Mouse (Mus musculus): ENCODE results near the gene 4932411N23Rik. TPM values are rescaled to one million over a fixed set of nuclear protein-coding genes. Genes with fewer than 3 reads are reported as not detected.
A peak's percentile ranks its signal among the peaks of the same experiment; 100 is the strongest.
"Not testable (repeated sequence)": the region's sequence is repeated elsewhere in the genome, so short reads cannot be mapped to it uniquely, and the experiment has no call there.

4932411N23Rik gene
- not detected in 2 replicates for polyA plus RNA-seq (2012; rRNA removed)
- polyA plus RNA-seq (2014; fragmentation: Nextera tagmentation; extraction: Ambion mirVana), result not detected in 2 replicates

GRCm38 (mm10) chrX:126815768-126816167 lies at the start of gene 4932411N23Rik:
TSS of gene 4932411N23Rik (minus strand) at chrX:126815868.
- Histone ChIP-seq H3K4me2 (ENCODE audit: low read depth) (no peak within 1 kb of the TSS), H3K27me3 (ENCODE audit: control insufficient read depth, insufficient read depth, low read length) (no peaks in the 10 kb centered on the region), H3K27ac (no peak within 1 kb of the TSS), H3K4me3 (ENCODE audit: insufficient read depth in 1 of 2, low read depth in 2 of 2, low read length in 2 of 2) (no peak within 1 kb of the TSS), H3K36me3 (replicated peaks; ENCODE audit: control insufficient read depth, insufficient read depth, low read depth) (no peaks in the 10 kb centered on the region), H3K4me1 (replicated peaks; ENCODE audit: control insufficient read depth in 2 of 2, insufficient read depth in 2 of 2, low read length in 1 of 2) (no peaks in the 10 kb centered on the region), H3K9me3 (ENCODE audit: control insufficient read depth, low read length) (no peaks in the 10 kb centered on the region), H3K9ac (replicated peaks) (no peak within 1 kb of the TSS)
- DNase-seq (ENCODE audit: low read depth in 3 of 3, low spot score in 3 of 3), result no peak
- TF ChIP-seq CTCF (IDR thresholded peaks at IDR 0.05; ENCODE audit: low read depth) (no peak), EP300 (IDR thresholded peaks at IDR 0.05; ENCODE audit: low read depth) (no peak)
- no peak for ATAC-seq (ENCODE audit: insufficient read depth)

DNA sequence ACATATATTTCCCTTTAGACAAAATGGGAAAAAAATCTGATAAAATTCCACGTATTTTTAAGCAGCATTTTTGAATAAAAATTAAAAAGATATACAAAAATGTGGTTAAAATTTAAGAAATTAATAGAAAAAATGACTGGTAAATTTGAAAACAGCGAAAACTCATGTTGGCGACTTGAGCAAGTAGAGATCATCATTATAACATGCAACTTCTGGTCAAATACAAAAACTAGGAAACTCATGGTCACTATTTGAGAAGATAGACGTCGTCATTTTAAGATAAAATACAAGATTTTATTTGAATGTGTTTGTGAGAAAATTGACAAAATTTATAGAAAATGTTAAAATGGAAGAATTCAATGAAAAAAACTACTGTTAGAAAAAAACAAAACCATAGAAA lies 35.8 kb downstream of the 4932411N23Rik start:
- Histone ChIP-seq H3K9ac (replicated peaks) (no peak overlapping the region), H3K4me1 (replicated peaks; ENCODE audit: control insufficient read depth in 2 of 2, insufficient read depth in 2 of 2, low read length in 1 of 2) (no peaks in the 10 kb centered on the region), H3K36me3 (replicated peaks; ENCODE audit: control insufficient read depth, insufficient read depth, low read depth) (no peaks in the 10 kb centered on the region), H3K4me3 (ENCODE audit: insufficient read depth in 1 of 2, low read depth in 2 of 2, low read length in 2 of 2) (no peak overlapping the region), H3K27me3 (ENCODE audit: control insufficient read depth, insufficient read depth, low read length) (no peaks in the 10 kb centered on the region), H3K9me3 (ENCODE audit: control insufficient read depth, low read length) (no peaks in the 10 kb centered on the region), H3K4me2 (ENCODE audit: low read depth) (no peak overlapping the region), H3K27ac (no peak overlapping the region)
- DNase-seq (ENCODE audit: low read depth in 3 of 3, low spot score in 3 of 3) (no peak), ATAC-seq (ENCODE audit: insufficient read depth) (no peak)
- WGBS (ENCODE audit: insufficient replicate concordance), result 64% methylated on average over 5 of the region's 5 CpGs
- TF ChIP-seq EP300 (IDR thresholded peaks at IDR 0.05; ENCODE audit: low read depth) (no peak), CTCF (IDR thresholded peaks at IDR 0.05; ENCODE audit: low read depth) (no peak)

DNA sequence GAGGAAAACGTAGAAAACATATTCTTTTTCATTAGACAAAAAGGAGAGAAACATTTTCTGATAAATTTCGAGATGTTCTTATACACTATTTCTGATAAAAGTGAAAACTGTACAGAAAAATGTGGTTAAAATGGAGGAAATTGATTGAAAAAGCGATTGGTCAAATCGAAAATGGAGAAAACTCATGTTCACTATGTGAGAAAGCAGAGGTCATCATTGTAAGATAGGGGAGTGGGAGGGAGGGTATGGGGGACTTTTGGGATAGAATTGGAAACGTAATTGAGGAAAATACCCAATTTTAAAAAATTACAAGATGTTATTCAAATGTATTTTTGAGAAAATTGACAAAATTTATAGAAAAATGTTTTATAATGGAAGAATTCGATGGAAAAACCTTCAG lies 38.0 kb downstream of the 4932411N23Rik start:
- not testable (repeated sequence) for H3K27ac ChIP-seq; H3K9ac ChIP-seq (replicated peaks); H3K27me3 ChIP-seq (ENCODE audit: control insufficient read depth, insufficient read depth, low read length); H3K4me3 ChIP-seq (ENCODE audit: insufficient read depth in 1 of 2, low read depth in 2 of 2, low read length in 2 of 2); H3K4me1 ChIP-seq (replicated peaks; ENCODE audit: control insufficient read depth in 2 of 2, insufficient read depth in 2 of 2, low read length in 1 of 2); ATAC-seq (ENCODE audit: insufficient read depth); H3K36me3 ChIP-seq (replicated peaks; ENCODE audit: control insufficient read depth, insufficient read depth, low read depth); H3K4me2 ChIP-seq (ENCODE audit: low read depth); H3K9me3 ChIP-seq (ENCODE audit: control insufficient read depth, low read length)
- WGBS (ENCODE audit: insufficient replicate concordance), result 69% methylated on average over 5 of the region's 6 CpGs
- peak in 1 of 3 experiments; percentile 1 for DNase-seq (ENCODE audit: low read depth in 3 of 3, low spot score in 3 of 3)

DNA sequence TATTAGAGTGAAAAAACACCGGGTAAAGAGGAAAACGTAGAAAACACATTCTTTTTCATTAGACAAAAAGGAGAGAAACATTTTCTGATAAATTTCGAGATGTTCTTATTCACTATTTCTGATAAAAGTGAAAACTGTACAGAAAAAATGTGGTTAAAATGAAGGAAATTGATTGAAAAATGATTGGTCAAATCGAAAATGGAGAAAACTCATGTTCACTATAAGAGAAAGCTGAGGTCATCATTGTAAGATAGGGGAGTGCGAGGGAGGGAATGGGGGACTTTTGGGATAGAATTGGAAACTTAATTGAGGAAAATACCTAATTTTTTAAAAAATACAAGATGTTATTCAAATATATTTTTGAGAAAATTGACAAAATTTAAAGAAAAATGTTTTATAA lies 40.8 kb downstream of the 4932411N23Rik start:
- peak in 1 of 3 experiments; percentile 0 for DNase-seq (ENCODE audit: low read depth in 3 of 3, low spot score in 3 of 3)
- H3K4me1 ChIP-seq (replicated peaks; ENCODE audit: control insufficient read depth in 2 of 2, insufficient read depth in 2 of 2, low read length in 1 of 2); H3K27me3 ChIP-seq (ENCODE audit: control insufficient read depth, insufficient read depth, low read length); H3K4me2 ChIP-seq (ENCODE audit: low read depth); H3K9me3 ChIP-seq (ENCODE audit: control insufficient read depth, low read length); H3K4me3 ChIP-seq (ENCODE audit: insufficient read depth in 1 of 2, low read depth in 2 of 2, low read length in 2 of 2); H3K36me3 ChIP-seq (replicated peaks; ENCODE audit: control insufficient read depth, insufficient read depth, low read depth); ATAC-seq (ENCODE audit: insufficient read depth); H3K27ac ChIP-seq; H3K9ac ChIP-seq (replicated peaks): not testable (repeated sequence)
- 62% methylated on average over 5 of the region's 5 CpGs for WGBS (ENCODE audit: insufficient replicate concordance)

DNA sequence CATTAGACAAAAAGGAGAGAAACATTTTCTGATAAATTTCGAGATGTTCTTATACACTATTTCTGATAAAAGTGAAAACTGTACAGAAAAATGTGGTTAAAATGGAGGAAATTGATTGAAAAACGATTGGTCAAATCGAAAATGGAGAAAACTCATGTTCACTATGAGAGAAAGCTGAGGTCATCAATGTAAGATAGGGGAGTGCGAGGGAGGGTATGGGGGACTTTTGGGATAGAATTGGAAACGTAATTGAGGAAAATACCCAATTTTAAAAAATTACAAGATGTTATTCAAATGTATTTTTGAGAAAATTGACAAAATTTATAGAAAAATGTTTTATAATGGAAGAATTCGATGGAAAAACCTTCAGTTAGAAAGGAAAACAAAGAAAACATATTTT lies 42.2 kb downstream of the 4932411N23Rik start:
- ATAC-seq (ENCODE audit: insufficient read depth); DNase-seq (ENCODE audit: low read depth in 3 of 3, low spot score in 3 of 3); H3K27me3 ChIP-seq (ENCODE audit: control insufficient read depth, insufficient read depth, low read length); H3K9me3 ChIP-seq (ENCODE audit: control insufficient read depth, low read length); H3K4me1 ChIP-seq (replicated peaks; ENCODE audit: control insufficient read depth in 2 of 2, insufficient read depth in 2 of 2, low read length in 1 of 2); H3K27ac ChIP-seq; H3K36me3 ChIP-seq (replicated peaks; ENCODE audit: control insufficient read depth, insufficient read depth, low read depth); H3K4me3 ChIP-seq (ENCODE audit: insufficient read depth in 1 of 2, low read depth in 2 of 2, low read length in 2 of 2); H3K4me2 ChIP-seq (ENCODE audit: low read depth); H3K9ac ChIP-seq (replicated peaks): not testable (repeated sequence)
- WGBS (ENCODE audit: insufficient replicate concordance), result 63% methylated on average over 4 of the region's 6 CpGs

Other genes with a start within 250 kb of the 4932411N23Rik start
- not detected in 2 replicates for gene Gm382, start 224.1 kb upstream of the 4932411N23Rik start, polyA plus RNA-seq (2012; rRNA removed)
- gene Gm382, start 224.1 kb upstream of the 4932411N23Rik start, polyA plus RNA-seq (2014; fragmentation: Nextera tagmentation; extraction: Ambion mirVana), result not detected in 2 replicates